Mouse (Mus musculus) myocyte (in vitro differentiated cells): ENCODE results near the gene Vmn1r32. TPM values are rescaled to one million over a fixed set of nuclear protein-coding genes. Genes with fewer than 3 reads are reported as not detected.

Source experiments
- H3K27me3 ChIP-seq: one replicate; pipeline ENCODE4 v1.6.1; 2011; ENCODE audit not compliant: control insufficient read depth, insufficient read depth, insufficient read length
- H3K36me3 ChIP-seq: one replicate; pipeline ENCODE4 v1.6.1; 2011; ENCODE audit not compliant: control insufficient read depth, insufficient read depth
- H3K4me2 ChIP-seq: one replicate; pipeline ENCODE4 v1.6.1; 2011; ENCODE audit warnings: low read depth, control low read depth
- H3K4me3 ChIP-seq: one replicate; pipeline ENCODE4 v1.5.1; 2011; ENCODE audit warnings: mild to moderate bottlenecking, control low read depth, moderate library complexity
- H3K79me2 ChIP-seq: one replicate; pipeline ENCODE4 v1.6.1; 2011; ENCODE audit not compliant: control insufficient read depth, insufficient read depth
- H3ac ChIP-seq: one replicate; pipeline ENCODE4 v1.6.1; 2011; ENCODE audit not compliant: control insufficient read depth, insufficient read length
- CEBPB ChIP-seq: IDR thresholded peaks from 2 replicates; pipeline ENCODE4 v1.6.1; 2011; ENCODE audit warnings: mild to moderate bottlenecking, moderate library complexity; ENCODE audit not compliant: poor library complexity, insufficient read depth, severe bottlenecking
- E2F4 ChIP-seq: IDR thresholded peaks from one replicate; pipeline ENCODE4 v1.6.1; 2011; ENCODE audit warnings: mild to moderate bottlenecking, control low read depth, moderate library complexity; ENCODE audit not compliant: insufficient read depth
- MAX ChIP-seq: IDR thresholded peaks from one replicate; pipeline ENCODE4 v1.6.1; 2011; ENCODE audit warnings: low read depth, mild to moderate bottlenecking, control low read depth
- MYOD1 ChIP-seq, 3 experiments: IDR thresholded peaks; one replicate each; pipeline ENCODE4 v1.6.1; 2011; ENCODE audit warnings: control low read depth in 2 of 3, low read depth in 2 of 3, mild to moderate bottlenecking in 2 of 3, moderate library complexity in 1 of 3; ENCODE audit not compliant: insufficient read length in 2 of 3, control insufficient read depth in 1 of 3
- MYOG ChIP-seq, 3 experiments: IDR thresholded peaks; one replicate each; pipeline ENCODE4 v1.6.1; 2011; ENCODE audit warnings: control low read depth in 2 of 3, low read depth in 2 of 3, mild to moderate bottlenecking in 2 of 3; ENCODE audit not compliant: insufficient read length in 2 of 3, control insufficient read depth in 1 of 3, insufficient read depth in 1 of 3
- POLR2A ChIP-seq: IDR thresholded peaks from one replicate; pipeline ENCODE4 v1.6.1; 2011; ENCODE audit warnings: low read depth, mild to moderate bottlenecking, control low read depth, moderate library complexity; ENCODE audit not compliant: insufficient read length
- POLR2AphosphoS2 ChIP-seq: IDR thresholded peaks from one replicate; pipeline ENCODE4 v1.6.1; 2011; ENCODE audit warnings: low read depth, control low read depth; ENCODE audit not compliant: insufficient read length
- REST ChIP-seq: IDR thresholded peaks from one replicate; pipeline ENCODE4 v1.6.1; 2011; ENCODE audit warnings: mild to moderate bottlenecking, control low read depth, moderate library complexity; ENCODE audit not compliant: insufficient read depth, insufficient read length
- SRF ChIP-seq: IDR thresholded peaks from one replicate; pipeline ENCODE4 v1.6.1; 2011; ENCODE audit warnings: low read depth; ENCODE audit not compliant: control insufficient read depth, insufficient read length
- TCF12 ChIP-seq: IDR thresholded peaks from one replicate; pipeline ENCODE4 v1.6.1; 2011; ENCODE audit warnings: mild to moderate bottlenecking, control low read depth; ENCODE audit not compliant: poor library complexity, insufficient read depth, severe bottlenecking
- TCF3 ChIP-seq: IDR thresholded peaks from one replicate; pipeline ENCODE4 v1.6.1; 2011; ENCODE audit warnings: low read depth, control low read depth; ENCODE audit not compliant: insufficient read length
- USF1 ChIP-seq: IDR thresholded peaks from one replicate; pipeline ENCODE4 v1.6.1; 2011; ENCODE audit warnings: low read depth, mild to moderate bottlenecking, control low read depth, moderate library complexity
- polyA plus RNA-seq: library from polyadenylated mRNA; unstranded; fragments of >200 nt; fragmentation: generic; extraction: Trizol; gene quantifications from one replicate; pipeline ENCODE4 v1.2.1, GENCODE M21; 2012; ENCODE audit warnings: missing spikeins

Vmn1r32 gene
- polyA plus RNA-seq, 1 experiment = not detected

DNA sequence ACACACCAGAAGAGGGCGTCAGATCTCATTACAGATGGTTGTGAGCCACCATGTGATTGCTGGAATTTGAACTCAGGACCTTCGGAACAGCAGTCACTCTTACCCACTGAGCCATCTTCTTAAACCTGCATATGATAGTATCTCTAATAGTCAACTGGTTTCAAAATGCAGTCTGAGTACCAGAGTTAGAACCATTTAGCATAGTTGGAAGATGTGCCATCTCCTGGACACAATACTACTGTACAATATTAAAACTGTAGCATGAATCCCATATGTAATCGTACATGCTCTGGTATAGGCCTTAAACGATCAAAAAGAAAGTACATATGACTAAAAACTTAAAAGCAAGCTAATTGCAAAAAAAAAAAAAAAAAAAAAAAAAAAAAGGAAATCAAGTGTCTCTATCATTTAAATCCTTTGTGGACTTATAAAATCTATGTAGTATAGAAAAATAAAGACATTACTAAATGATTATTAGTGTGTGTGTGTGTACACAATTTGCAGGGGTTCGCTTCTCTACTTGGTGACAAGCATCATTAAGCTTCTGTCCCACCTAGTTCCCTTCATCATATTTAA, 25.4 kb downstream of the Vmn1r32 start:
- H3K36me3 ChIP-seq = peaks cover 7% of the 10 kb centered on the region
- TF ChIP-seq TCF12 (no peak), TCF3 (no peak), CEBPB (no peak), MAX (no peak), USF1 (no peak), MYOG (IDR thresholded peaks at IDR 0.05; ENCODE audit: control insufficient read depth in 1 of 3, insufficient read depth in 1 of 3, insufficient read length in 2 of 3, low read depth in 2 of 3) (no peak), E2F4 (no peak), SRF (no peak), MYOD1 (IDR thresholded peaks at IDR 0.05; ENCODE audit: control insufficient read depth in 1 of 3, insufficient read length in 2 of 3, low read depth in 2 of 3) (no peak), POLR2A (no peak), POLR2AphosphoS2 (no peak), REST (no peak)
- peaks cover 20% of the 10 kb centered on the region for H3K79me2 ChIP-seq
- no peaks in the 10 kb centered on the region for H3K27me3 ChIP-seq
- peak overlapping the region; percentile 65 for H3K4me2 ChIP-seq
- H3K4me3 ChIP-seq = peak overlapping the region; percentile 71
- H3ac ChIP-seq = no peak overlapping the region

- TF ChIP-seq TCF12 (no peak), CEBPB (no peak), MYOG (IDR thresholded peaks at IDR 0.05; ENCODE audit: control insufficient read depth in 1 of 3, insufficient read depth in 1 of 3, insufficient read length in 2 of 3, low read depth in 2 of 3) (no peak), REST (no peak), MAX (no peak), POLR2AphosphoS2 (no peak), POLR2A (no peak), TCF3 (no peak), MYOD1 (IDR thresholded peaks at IDR 0.05; ENCODE audit: control insufficient read depth in 1 of 3, insufficient read length in 2 of 3, low read depth in 2 of 3) (no peak), USF1 (no peak), SRF (no peak)
- H3K36me3 ChIP-seq = no peaks in the 10 kb centered on the region
- H3K4me3 ChIP-seq = no peak overlapping the region
- H3K4me2 ChIP-seq = no peak overlapping the region
- peaks cover 20% of the 10 kb centered on the region for H3K79me2 ChIP-seq
- no peaks in the 10 kb centered on the region for H3K27me3 ChIP-seq
- H3ac ChIP-seq = no peak overlapping the region
These were observed 26.7 kb downstream of the Vmn1r32 start for GRCm38 (mm10) chr6:66533241-66533640.

- Histone ChIP-seq H3K4me3 (no peak overlapping the region), H3K36me3 (no peaks in the 10 kb centered on the region), H3K27me3 (no peaks in the 10 kb centered on the region), H3K79me2 (no peaks in the 10 kb centered on the region), H3K4me2 (no peak overlapping the region), H3ac (no peak overlapping the region)
- no peak for TF ChIP-seq POLR2AphosphoS2
- no peak for TF ChIP-seq E2F4
- no peak for TF ChIP-seq USF1
- no peak for TF ChIP-seq MYOD1 (IDR thresholded peaks at IDR 0.05; ENCODE audit: control insufficient read depth in 1 of 3, insufficient read length in 2 of 3, low read depth in 2 of 3)
- TF ChIP-seq TCF12 = no peak
- no peak for TF ChIP-seq CEBPB
- TF ChIP-seq MYOG (IDR thresholded peaks at IDR 0.05; ENCODE audit: control insufficient read depth in 1 of 3, insufficient read depth in 1 of 3, insufficient read length in 2 of 3, low read depth in 2 of 3) = no peak
- no peak for TF ChIP-seq SRF
- no peak for TF ChIP-seq POLR2A
- no peak for TF ChIP-seq TCF3
- no peak for TF ChIP-seq REST
- TF ChIP-seq MAX = no peak
These were observed 31.5 kb downstream of the Vmn1r32 start for GRCm38 (mm10) chr6:66528386-66528785.

- Histone ChIP-seq H3K27me3 (no peaks in the 10 kb centered on the region), H3K36me3 (no peaks in the 10 kb centered on the region), H3ac (no peak overlapping the region), H3K4me3 (no peak overlapping the region), H3K79me2 (no peaks in the 10 kb centered on the region), H3K4me2 (no peak overlapping the region)
- TF ChIP-seq CEBPB = no peak
- no peak for TF ChIP-seq MAX
- TF ChIP-seq USF1 = no peak
- no peak for TF ChIP-seq SRF
- no peak for TF ChIP-seq MYOG (IDR thresholded peaks at IDR 0.05; ENCODE audit: control insufficient read depth in 1 of 3, insufficient read depth in 1 of 3, insufficient read length in 2 of 3, low read depth in 2 of 3)
- TF ChIP-seq TCF3 = no peak
- no peak for TF ChIP-seq POLR2AphosphoS2
These were observed 43.5 kb downstream of the Vmn1r32 start for GRCm38 (mm10) chr6:66516368-66516767.

Other genes starting within 250 kb of the Vmn1r32 start
- 16.0 TPM for gene Mad2l1, start 24.7 kb downstream of the Vmn1r32 start, polyA plus RNA-seq
- gene Vmn1r33, start 58.2 kb upstream of the Vmn1r32 start, polyA plus RNA-seq = not detected
- gene Vmn1r34, start 83.8 kb upstream of the Vmn1r32 start, polyA plus RNA-seq = not detected
- not detected for gene Vmn1r35, start 125.8 kb upstream of the Vmn1r32 start, polyA plus RNA-seq
- gene Vmn1r36, start 159.1 kb upstream of the Vmn1r32 start, polyA plus RNA-seq = not detected
- not detected for gene Vmn1r37, start 169.3 kb upstream of the Vmn1r32 start, polyA plus RNA-seq
- gene Vmn1r38, start 222.5 kb upstream of the Vmn1r32 start, polyA plus RNA-seq = not detected